Mouse (Mus musculus) kidney, adult 2 months (tissue): Measurements from ENCODE around the gene Nup93.

Source experiments
- CTCF ChIP-seq: fragments of 200-500 bp; conservative IDR thresholded peaks from 2 replicates; pipeline ENCODE4 v1.5.1; 2011; ENCODE audit warnings: low read depth, mild to moderate bottlenecking, control low read depth, low read length, moderate library complexity, mixed read lengths; ENCODE audit not compliant: insufficient read depth, insufficient read length
- POLR2A ChIP-seq: fragments of 200-500 bp; IDR thresholded peaks from one replicate; pipeline ENCODE4 v1.6.1; 2011; ENCODE audit warnings: low read depth, low read length, control low read depth

- TF ChIP-seq CTCF (no peak), POLR2A (no peak)
Observed at GRCm38 (mm10) chr8:94340796-94341195, 126.4 kb downstream of the Nup93 start.
